Mouse (Mus musculus): ENCODE data around the gene Prl8a8. TPM values are rescaled to one million over a fixed set of nuclear protein-coding genes. Genes with fewer than 3 reads are reported as not detected.

Prl8a8 gene
- not detected in 2 replicates for total RNA-seq (2023)

DNA sequence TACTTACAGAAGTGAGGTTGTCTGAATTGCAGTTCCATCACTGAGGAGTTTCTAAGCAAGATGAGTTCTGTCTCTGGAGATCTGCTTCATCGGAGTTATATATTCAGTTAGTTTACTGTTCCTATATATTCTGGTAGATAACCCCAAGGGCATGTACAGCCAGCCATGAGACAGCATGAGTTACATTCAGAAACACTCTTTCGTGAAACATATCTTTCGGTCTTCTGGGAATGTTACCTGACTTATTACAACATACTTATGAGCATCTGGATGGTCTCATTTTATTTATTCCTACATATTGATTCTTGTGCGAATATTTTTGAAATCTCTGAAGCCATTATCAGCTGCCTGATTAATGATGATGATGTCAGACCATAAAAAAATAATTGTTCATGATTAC, at the start of gene Prl8a8:
Prl8a8 (minus strand) TSS at position 101 of the 400 bp plus-strand sequence.

Other genes with a start within 250 kb of the Prl8a8 start
- not detected in 2 replicates for gene Prl6a1, start 200.6 kb downstream of the Prl8a8 start, total RNA-seq (2023)
- gene Prl8a2, start 167.5 kb downstream of the Prl8a8 start, total RNA-seq (2023), result not detected in 2 replicates
- gene Prl2b1, start 122.4 kb downstream of the Prl8a8 start, total RNA-seq (2023), result not detected in 2 replicates
- gene Prl8a6, start 74.5 kb downstream of the Prl8a8 start, total RNA-seq (2023), result not detected in 2 replicates
- not detected in 2 replicates for gene Prl8a9, start 51.4 kb upstream of the Prl8a8 start, total RNA-seq (2023)
- gene Prl8a1, start 69.0 kb upstream of the Prl8a8 start, total RNA-seq (2023), result not detected in 2 replicates
- not detected in 2 replicates for gene Prl7b1, start 97.4 kb upstream of the Prl8a8 start, total RNA-seq (2023)
- not detected in 2 replicates for gene Prl7a1, start 129.3 kb upstream of the Prl8a8 start, total RNA-seq (2023)
- not detected in 2 replicates for gene Prl7a2, start 154.8 kb upstream of the Prl8a8 start, total RNA-seq (2023)
- gene Prl7d1, start 203.5 kb upstream of the Prl8a8 start, total RNA-seq (2023), result not detected in 2 replicates